Mouse (Mus musculus) testis, adult 2 months (tissue): ENCODE data around the gene Gm20388.

Experiments used
- CTCF ChIP-seq: fragments of 200-500 bp; IDR thresholded peaks from 2 replicates; pipeline ENCODE4 v1.5.1; 2012; ENCODE audit warnings: low read depth, mild to moderate bottlenecking, inconsistent platforms, low read length, moderate library complexity; ENCODE audit not compliant: control insufficient read depth, insufficient read depth, insufficient replicate concordance
- POLR2A ChIP-seq: fragments of 200-500 bp; IDR thresholded peaks from 2 replicates; pipeline ENCODE4 v1.6.1; 2012; ENCODE audit warnings: low read depth, mild to moderate bottlenecking, inconsistent platforms, low read length, moderate library complexity; ENCODE audit not compliant: control insufficient read depth

- TF ChIP-seq POLR2A (no peak), CTCF (no peak)
Measured at GRCm38 (mm10) chr8:121527751-121528150, 1617.1 kb downstream of the Gm20388 start.
